Mouse (Mus musculus): ENCODE measurements around the gene Myl6b.

Gene Myl6b

GRCm38 (mm10) chr10:128451014-128451413, 47.5 kb downstream of the Myl6b start:
- no peak for DNase-seq (ENCODE audit: low spot score in 2 of 2)

- no peak for DNase-seq (ENCODE audit: low spot score in 2 of 2)
These were observed 53.1 kb downstream of the Myl6b start for GRCm38 (mm10) chr10:128445407-128445806.

- no peak for DNase-seq (ENCODE audit: low spot score in 2 of 2)
These were observed 54.1 kb downstream of the Myl6b start for GRCm38 (mm10) chr10:128444354-128444753.
